Mouse (Mus musculus) embryonic fibroblast, embryonic 13.5 days (primary cell): ENCODE measurements around the gene Cxcl16.
"Not testable (repeated sequence)": the region's sequence is repeated elsewhere in the genome, so short reads cannot be mapped to it uniquely, and the experiment has no call there.

Experiments
- CTCF ChIP-seq: IDR thresholded peaks from 2 replicates; pipeline ENCODE4 v1.5.1; 2011; ENCODE audit warnings: mild to moderate bottlenecking, control low read depth, low read length, moderate library complexity, borderline replicate concordance; ENCODE audit not compliant: insufficient read depth
- POLR2A ChIP-seq: IDR thresholded peaks from 2 replicates; pipeline ENCODE4 v1.6.1; 2011; ENCODE audit warnings: low read depth, mild to moderate bottlenecking, control low read depth, low read length, moderate library complexity

- not testable (repeated sequence) for TF ChIP-seq POLR2A, CTCF
Measured at GRCm38 (mm10) chr11:70473291-70473690, 13.5 kb upstream of the Cxcl16 start.
